Mouse (Mus musculus) right cerebral cortex, adult 2 months (tissue): ENCODE results near the gene Pik3c2b.
"Not testable (repeated sequence)": the region's sequence is repeated elsewhere in the genome, so short reads cannot be mapped to it uniquely, and the experiment has no call there.

ENCODE experiments used
- DNase-seq, 2 experiments: peaks; one replicate each; pipeline ENCODE4 v3.0.0; 2021 to 2022; ENCODE audit warnings: low spot score in 2 of 2

The Pik3c2b gene

DNA sequence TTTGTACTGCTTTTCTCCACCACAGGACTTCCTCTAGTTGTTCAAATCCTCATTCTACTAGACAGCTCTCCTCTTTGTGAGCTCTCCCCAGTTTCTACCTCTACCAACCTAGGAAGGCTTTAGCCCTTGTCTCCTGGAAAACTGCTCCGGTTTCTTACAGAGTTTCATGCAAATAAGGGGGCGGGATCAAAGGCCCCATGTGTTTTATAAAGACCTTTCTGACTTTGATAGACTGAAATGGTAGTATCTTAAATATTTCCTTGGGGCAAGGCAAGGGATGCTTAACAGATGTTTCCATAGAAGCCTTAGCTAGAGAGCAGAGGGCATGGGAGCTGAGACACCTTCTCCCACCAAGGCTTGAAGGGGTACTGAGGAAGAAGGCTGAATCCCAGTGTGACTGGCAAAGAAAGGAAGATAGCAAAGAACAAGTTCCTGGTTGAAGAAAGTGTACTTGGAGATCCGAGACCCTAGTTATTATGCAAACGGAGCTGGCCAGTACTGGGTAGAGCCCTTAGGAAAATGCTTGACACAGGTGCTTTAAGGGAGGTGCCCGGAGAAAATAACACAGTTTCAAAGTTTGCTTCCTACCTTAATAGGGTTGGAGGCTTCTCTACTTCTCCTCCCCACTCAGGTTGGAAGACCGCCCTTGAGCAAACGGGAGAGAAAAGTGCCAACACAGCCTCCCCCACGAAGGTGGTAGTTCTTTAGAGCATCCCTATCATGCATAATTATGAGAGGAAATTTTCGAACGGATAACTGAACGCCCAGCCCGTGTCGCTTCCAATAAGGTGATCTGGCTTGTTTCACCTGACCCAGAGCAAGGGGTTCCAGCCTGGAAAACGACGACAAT, at the start of gene Pik3c2b:
Gene Pik3c2b, plus strand, starts transcription at position 657 of the 850 bp plus-strand sequence.
- peak; percentile 35 to 39 for DNase-seq

DNA sequence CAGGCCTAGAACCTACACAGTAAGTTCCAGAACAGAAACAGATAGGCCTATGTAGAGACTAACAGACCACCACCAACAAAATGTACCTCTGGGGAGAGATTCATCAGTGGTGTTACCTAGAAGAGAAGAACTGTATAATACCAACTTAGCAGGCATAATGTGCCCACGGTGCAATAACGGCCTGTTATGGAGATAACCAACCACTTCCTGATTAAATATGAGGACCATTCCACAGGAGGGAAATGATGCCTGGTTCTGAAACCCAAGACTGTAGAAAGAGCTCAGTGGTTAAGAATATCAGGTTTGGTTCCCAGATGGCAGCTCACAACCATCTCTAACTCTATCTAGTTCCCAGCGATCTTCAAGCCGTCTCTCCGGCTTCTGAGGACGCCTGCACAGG, 45.1 kb upstream of the Pik3c2b start:
- no peak for DNase-seq

DNA sequence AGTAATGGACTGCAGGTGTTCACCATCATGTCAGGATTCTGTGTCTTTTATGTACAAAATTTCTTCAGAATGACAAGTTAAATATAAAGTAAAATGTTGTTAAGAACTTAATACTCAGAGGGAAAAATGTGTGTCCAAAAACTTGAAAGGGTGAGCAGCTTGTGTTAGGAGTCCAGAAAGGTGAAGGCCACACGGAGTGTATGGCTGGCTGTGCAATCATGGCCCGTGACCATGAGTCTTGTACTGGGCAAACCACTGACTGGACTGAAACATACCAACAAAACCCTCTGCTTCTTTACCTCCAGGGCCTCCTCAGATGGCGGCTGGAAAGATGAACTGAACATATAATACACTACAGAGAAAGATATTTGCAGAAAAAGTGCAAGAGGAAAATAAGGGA, 38.9 kb upstream of the Pik3c2b start:
- DNase-seq: no peak

DNA sequence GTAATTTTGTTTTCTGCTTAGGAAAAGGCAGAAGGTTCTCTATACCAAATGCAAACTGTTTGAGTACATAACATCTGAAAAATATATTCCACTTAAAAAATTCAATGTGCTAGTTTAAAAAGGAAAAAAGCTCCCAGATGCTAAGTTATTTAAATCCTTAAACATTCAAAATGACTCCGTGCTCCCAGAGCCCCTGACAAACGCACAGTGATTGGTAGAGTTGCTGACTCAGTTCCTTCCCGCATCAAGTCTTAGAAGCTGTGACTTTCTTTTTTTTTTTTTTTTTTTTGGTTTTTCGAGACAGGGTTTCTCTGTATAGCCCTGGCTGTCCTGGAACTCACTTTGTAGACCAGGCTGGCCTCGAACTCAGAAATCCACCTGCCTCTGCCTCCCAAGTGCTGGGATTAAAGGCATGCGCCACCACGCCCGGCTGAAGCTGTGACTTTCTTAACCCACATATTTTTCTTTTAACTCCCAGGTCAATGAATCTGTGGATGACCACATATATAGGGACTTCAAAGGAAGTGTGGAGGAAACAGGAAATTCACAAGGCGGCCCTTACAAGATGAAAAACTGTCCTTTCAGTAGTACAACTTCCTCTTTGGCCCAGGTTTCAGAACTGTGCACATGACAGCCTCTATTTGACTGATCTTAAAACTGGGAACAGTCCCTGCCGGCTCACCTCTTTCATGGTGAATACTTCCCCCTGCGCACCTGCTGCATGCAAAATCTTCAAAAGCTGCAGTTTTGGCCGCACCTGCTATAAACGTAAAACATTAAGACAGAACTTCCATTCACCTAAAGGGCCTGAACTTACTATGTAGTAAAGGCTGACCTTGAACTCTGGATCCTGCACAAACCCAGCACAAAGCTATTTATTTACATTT, 33.3 kb upstream of the Pik3c2b start:
- no peak for DNase-seq

DNA sequence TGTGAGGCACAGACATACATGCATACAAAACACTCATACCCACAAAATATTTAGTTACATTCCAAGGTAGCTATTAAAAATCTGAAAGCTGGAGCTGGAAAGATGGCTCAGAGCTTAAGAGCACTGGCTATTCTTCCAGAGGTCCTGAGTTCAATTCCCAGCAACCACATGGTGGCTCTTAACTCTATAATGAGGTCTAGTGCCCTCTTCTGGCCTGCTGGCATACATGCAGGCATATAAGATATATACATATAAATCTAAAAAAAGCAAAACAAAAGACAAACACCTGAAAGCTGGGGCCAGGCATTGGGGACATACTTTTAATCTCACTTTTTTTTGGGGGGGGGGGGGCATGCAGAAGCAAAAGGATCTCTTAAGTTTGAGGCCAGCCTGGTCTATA, 32.1 kb upstream of the Pik3c2b start:
- no peak for DNase-seq

DNA sequence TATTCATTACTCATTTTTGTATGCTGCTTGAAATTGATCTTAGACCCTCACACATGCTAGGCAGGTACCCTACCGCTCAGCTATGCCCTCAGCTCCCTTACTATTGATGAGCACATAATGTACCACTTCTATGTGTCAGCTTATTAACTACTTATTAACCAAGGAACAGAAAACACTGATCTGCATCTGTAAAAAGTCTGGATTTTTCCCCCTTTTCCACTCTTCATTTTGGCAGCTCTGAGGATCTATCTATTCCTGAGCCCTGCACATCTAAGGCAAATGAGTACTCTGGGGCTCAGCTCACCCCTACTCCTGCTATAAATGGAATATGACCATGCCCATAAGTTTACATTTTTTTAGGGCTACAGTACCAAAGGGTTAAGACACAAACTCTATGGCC, 31.3 kb upstream of the Pik3c2b start:
- DNase-seq: no peak

DNA sequence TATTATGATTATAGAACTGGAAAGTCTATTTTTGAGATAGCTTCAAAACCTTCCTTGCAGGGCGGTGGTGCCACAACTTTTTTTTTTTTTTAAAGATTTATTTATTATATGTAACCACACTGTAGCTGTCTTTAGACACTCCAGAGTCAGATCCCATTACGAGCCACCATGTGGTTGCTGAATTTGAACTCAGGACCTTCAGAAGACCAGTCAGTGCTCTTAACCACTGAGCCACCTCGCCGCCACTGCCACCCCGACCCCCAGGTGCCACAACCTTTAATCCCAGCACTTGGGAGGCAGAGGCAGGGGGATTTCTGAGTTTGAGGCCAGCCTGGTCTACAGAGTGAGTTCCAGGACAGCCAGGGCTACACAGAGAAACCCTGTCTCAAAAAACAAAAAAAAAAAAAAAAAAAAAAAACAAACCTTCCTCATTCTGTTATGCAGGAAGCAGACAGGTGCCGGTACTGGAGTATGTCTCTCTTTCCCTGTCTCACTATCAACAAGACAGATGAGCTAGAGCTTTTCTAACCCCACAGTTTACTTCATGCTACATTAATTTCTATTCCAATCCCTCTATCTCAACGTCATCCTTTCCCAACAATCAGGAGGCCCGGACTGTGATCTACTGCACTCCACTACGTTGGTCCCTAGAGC, 28.6 kb upstream of the Pik3c2b start:
- no peak for DNase-seq

DNA sequence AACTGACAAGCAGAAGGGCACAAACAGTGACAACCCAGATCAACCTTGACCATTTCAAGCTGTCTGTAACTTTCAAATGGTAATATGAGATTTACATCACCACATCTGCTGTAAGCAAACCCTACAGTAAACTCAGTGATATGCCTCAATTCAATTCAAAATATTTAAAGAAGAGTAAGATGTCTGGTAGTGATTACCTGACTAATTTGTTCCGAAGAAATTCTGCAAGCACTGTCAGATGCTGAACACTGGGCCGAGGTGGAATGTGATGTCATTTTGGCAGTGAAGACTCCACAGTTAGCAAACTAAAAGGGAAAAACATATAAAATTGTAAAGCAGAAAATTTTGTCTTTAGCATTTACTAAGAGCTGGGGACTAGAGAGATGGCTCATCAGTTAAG, 26.9 kb upstream of the Pik3c2b start:
- DNase-seq: no peak

DNA sequence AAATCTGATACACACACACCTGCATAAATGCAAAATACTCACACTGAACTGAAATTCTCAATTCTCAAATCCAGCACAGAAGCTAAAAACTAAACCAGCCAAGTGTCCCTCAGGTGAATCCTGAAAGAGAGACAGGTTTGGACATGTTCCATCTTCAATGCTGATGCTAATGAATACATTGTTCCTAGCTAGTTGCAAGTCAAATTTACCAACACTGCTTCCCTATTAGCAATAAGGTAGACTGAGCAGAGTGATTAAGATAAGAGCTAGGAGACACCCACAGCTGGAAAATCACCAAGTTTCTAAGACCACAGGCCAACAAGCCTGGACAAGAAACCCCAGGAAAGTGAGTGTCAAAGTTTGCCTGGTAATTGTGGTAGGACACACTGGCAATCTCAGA, 26.2 kb upstream of the Pik3c2b start:
- DNase-seq: no peak

DNA sequence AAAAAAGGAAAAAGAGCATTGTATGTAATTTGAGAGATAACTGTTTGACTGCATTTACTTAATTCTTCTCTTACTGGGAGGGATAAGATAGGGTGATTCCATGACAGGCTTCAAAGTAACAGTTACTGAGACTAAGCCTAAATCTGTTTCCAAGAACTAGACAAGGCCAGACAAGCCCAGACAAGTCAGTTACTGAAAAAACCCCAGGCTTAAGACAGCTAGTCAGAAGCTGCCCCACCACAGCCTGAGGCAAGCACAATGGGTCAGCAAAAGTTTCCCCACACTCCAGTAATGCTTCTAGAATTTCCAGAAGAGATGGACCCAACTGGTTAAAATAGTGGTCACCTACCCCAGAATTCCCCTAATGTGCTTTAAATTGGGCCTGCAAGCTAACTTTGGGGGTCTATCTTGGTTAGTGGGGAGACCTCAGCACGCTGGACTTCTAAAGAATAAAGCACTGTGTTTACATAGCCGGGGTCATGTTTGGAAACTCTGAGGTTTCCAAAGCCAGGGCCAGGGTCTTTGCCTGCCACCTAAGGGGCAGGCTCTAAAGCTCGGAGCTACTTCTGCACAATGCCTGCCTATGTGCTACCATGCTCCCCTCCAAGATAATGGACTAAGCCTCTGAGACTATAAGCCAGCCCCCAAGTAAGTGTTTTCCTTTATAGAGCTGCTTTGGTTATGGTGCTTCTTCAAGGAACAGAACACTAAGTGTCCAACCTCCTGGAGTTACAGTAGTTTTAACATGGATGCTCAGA, 25.2 kb upstream of the Pik3c2b start:
- DNase-seq: no peak

DNA sequence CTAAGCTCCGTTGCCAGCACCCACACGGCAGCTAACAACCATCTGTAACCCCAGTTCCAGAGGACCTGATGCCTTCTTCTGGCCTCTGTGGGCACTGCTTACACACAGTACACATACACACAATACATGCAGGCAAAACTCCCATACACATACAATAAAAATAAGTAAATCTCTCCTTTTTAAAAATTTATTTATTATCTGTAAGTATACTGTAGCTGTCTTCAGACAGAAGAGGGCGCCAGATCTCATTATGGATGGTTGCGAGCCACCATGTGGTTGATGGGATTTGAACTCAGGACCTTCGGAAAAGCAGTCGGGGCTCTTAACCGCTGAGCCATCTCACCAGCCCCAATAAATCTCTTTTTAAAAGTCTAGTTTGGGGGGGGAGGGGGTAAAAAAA, 24.1 kb upstream of the Pik3c2b start:
- no peak for DNase-seq

DNA sequence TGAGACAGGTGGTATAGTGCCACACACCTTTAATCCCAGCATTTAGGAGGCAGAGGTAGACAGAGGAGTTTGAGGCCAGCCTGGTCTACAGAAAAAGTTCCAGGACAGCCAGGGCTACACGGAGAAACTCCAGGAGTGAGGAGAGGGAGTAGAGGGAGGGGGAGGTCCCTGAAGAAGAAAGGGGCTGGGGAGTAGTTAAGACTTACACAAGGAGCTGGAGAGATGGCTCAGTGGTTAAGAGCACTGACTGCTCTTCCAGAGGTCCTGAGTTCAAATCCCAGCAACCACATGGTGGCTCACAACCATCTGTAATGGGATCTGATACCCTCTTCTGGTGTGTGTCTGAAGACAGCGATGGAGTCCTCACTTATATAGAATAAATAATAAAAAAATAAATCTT, 23.5 kb upstream of the Pik3c2b start:
- not testable (repeated sequence) for DNase-seq

DNA sequence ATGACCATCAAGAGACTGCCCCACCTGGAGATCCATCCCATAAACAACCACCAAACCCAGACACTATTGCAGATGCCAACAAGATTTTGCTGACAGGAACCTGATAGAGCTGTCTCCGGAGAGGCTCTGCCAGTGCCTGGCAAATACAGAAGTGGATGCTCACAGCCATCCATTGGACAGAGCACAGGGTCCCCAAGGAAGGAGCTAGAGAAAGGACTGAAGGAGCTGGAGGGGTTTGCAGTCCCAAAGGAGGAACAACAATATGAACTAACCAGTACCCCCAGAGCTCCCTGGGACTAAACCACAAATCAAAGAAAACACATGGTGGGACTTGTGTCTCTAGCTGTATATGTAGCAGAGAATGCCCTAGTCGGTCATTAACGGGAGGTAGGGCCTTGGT, 21.7 kb upstream of the Pik3c2b start:
- DNase-seq: not testable (repeated sequence)

DNA sequence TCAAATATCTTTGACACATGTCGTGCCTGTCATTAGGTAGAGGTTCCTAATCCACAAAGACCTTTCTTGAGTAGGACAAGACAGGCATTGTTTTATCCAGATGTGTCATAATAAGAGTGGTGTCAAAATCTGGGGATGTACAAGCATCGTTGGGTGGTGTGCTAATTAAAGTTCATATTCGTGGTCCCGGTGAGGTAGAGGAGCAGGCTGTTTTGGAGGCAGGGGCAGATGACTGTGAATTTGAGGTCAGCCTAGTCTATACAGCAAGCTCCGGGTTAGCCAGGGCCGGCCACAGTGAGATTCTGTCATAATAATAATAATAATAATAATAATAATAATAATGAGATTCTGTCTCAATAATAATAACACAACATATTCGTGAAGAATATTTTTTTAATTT, 21.0 kb upstream of the Pik3c2b start:
- DNase-seq: no peak

DNA sequence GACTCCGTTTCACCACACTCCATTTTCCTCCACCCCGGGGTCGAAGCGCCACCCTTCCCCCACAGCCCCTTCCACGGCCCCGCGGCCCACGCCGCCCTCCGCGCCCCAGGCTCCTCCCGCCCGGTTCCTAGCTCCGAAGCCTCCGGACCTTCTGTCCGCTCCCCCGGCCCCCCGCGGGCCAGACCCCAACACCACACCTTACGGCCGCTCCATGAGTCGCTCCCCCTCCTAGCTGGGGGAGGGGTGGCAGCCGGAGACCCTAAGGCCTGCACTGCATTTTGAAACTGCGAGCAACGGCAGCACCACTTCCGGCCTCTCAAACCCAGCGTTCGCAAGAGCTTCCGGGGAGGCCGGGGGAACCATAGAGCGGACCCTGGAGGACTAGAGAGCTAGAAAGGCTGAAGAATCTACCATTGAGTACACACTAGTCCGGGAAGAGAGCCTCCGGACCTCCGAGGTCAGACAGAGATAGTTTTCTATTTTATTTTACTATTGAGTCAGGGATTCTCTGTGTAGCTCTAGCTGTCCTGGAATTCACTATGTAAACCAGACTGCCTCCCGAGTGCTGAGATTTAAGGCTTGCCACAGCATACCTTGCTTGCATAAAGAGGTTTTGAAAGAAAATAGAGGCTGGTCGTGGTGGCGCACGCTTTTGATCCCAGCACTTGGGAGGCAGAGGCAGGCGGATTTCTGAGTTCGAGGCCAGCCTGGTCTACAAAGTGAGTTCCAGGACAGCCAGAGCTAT, 20.2 kb upstream of the Pik3c2b start:
- peak; percentile 88 to 89 for DNase-seq

DNA sequence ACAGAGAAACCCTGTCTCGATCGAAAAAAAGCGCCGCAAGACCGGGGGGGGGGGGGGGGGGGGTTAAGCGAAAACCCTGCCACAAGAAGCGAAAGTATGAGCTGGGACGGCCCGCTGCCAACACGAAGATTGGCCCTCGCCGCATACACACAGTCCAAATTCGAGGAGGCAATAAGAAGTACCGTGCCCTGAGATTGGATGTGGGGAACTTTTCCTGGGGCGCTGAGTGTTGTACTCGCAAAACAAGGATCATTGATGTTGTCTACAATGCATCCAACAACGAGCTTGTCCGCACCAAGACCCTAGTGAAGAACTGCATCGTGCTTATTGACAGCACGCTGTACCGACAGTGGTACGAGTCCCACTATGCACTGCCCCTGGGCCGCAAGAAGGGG, 19.7 kb upstream of the Pik3c2b start:
- DNase-seq: not testable (repeated sequence)

DNA sequence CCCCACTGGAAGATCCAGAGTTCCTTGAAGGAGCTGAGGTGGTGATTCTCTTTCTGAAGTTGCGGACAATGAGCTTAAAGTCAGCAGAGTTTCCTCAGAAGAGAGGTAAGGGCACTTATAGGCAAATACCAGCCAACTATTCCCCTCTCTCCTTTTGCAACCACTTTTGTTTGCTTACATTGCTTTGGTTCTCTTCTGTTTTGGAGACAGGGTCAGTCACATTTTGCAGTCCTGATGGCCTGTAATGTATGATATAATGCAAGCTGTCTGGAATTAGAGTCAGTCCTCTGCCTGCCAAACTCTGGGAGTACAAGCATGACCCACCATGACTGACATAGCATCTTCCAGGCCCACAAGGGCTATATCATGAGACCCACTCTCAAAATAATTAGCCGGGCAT, 18.3 kb upstream of the Pik3c2b start:
- DNase-seq: no peak

DNA sequence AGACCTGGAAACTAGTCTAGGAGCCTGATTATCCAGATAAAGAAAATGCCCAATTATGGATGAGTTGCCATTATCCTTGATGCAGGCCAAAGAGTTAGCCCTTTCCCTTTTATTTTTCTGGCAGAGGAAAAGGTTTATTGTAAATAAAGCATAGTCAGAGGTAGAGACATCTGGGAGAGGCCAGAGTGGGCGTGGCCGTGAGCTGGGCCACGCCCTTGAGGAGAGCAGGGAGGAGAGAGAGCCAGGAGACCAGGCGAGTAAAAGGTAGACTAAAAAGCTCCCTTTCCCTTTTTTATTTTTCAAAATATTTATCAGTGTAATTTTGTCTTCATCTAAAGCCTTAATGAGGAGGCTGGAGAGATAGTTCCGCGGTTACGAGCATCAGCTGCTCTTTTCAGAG, 17.5 kb upstream of the Pik3c2b start:
- no peak for DNase-seq

DNA sequence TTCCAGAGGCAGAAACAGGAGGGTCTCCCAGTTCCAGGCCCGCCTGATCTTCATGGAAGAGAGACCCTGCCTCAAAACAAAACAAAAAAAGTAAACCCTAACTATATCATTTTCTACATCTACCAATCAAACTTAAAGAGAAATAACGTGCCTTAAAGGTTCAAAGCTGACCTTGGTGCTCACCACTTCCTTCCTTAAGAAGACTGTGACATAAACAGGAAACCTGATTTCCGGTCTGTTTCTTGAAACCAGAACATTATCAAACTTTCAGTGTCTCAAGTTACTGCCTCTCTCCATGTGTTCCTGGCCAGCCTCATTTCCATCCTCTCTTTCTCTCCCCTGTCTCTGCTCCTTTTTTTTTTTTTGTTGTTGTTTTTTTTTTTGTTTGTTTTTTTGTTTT, 15.7 kb upstream of the Pik3c2b start:
- no peak for DNase-seq

DNA sequence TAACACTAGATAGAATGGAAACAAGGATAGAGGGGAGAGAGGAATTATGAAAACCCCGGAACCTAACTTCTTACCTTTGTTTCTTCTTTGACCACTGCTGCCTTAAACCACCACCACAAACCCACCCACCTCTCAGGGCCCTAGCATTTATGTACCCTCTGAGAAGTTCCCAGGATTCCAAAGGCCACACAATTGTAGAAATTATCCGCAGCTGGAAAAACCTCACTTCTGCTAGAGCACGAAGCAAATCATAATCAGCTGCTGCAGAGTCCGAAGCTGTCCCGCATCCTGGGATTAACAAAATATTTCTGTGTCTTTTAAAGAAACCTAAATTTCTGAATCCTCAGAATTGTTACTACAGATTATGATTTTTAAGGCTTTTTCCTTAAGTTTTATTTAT, 15.0 kb upstream of the Pik3c2b start, which contains the start of gene Mdm4:
Gene Mdm4, minus strand, starts transcription at position 101 of the 400 bp plus-strand sequence.
- no peak for DNase-seq

DNA sequence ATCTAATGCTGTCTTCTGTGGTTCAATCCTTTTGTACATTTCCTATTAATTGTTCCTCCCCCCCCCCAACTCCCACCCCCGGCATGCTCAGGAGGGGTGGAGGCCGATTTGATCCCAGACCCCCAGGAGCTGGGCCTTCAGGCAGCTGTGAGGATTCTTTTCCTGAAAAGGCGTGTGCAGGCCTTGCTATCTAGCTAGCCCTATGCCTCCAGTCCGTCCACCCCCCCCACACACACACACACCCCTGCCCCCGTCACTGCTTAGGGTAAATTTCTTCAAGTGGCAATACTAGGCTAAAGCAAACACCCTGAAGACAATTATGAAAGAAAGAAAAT, 12.5 kb upstream of the Pik3c2b start:
- DNase-seq: no peak
